Mouse (Mus musculus): ENCODE data around the gene Xrcc3. TPM values are rescaled to one million over a fixed set of nuclear protein-coding genes. Genes with fewer than 3 reads are reported as not detected.

Xrcc3 gene
- total RNA-seq, 2 experiments from 2014 or later: 4.6 TPM

DNA sequence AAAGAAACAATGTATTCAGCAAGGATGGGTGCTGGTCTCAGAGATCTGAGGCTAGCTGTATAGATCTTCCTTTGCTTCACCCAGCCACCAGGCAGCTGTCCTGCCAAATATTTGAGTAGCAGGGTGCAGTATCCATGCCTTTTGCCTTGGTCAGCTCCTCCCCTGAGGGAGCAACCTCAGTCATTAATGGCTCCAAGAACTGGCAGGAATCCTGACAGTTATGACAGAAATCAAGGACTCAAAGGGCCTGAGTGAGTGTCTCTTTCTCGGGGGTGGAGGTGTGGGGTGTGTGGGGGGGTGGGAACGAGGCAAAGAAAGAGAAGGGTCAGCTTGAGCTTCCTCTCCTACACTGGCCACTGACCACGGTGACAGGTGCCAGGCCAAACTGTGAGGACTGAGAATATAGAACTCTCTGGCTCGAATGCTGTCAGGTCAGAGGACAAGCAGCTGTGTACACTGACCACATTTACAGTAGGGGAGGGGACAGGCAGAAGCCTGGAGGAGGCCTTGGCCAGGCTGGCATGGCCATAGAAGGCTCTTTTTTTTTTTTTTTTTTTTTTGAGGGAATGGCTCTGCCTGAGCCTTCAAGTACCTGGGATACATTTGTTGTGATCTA is 57.5 kb downstream of the Xrcc3 start:
- intact Hi-C loops (cut with DNase I): no loop called here

GRCm38 (mm10) chr12:111755231-111755630 is 58.4 kb downstream of the Xrcc3 start:
- no peak for DNase-seq (ENCODE audit: low spot score in 2 of 2)
- intact Hi-C loops (cut with DNase I): no loop called here

More for the DNA sequence above, 57.5 kb downstream of the Xrcc3 start:
- no peak for DNase-seq (ENCODE audit: low spot score in 2 of 2)

DNA sequence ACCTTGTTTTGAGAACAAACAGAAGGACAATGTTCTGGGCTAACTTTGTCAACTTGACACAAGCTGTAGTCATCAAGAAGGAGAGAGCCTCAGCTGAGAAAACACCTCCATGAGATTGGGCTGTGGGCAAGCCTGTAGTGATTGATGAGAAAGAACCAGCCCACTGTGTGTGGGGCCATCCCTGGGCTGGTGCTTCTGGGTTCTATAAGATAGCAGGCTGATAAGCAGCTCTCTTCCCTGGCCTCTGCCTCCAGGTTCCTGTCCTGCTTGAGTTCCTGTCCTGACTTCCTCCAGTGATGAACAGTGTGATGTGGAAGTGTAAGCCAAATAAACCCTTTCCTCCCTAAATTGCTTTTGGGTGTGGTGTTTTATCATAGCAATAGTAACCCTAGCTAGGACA is 59.0 kb downstream of the Xrcc3 start:
- intact Hi-C loops (cut with DNase I): no loop called here
- no peak for DNase-seq (ENCODE audit: low spot score in 2 of 2)

GRCm38 (mm10) chr12:111753347-111753746 is 60.3 kb downstream of the Xrcc3 start:
- intact Hi-C loops (cut with DNase I): no loop called here

More at GRCm38 (mm10) chr12:111753347-111753746, 60.3 kb downstream of the Xrcc3 start:
- no peak for DNase-seq (ENCODE audit: low spot score in 2 of 2)

Other genes with a start within 250 kb of the Xrcc3 start
- 100 to 1,000 TPM in 1 of 2 experiments, 10 to 100 TPM in 1; 97.1 to 114 TPM for gene Mark3, start 239.3 kb downstream of the Xrcc3 start, total RNA-seq (2021)
- gene Ckb, start 141.5 kb downstream of the Xrcc3 start, total RNA-seq (2021): 1,000 to 10,000 TPM; 1,681 to 2,044 TPM
- gene Trmt61a, start 135.8 kb downstream of the Xrcc3 start, total RNA-seq (2021): 10 to 100 TPM; 16.9 to 22.0 TPM
- 10 to 100 TPM; 57.0 to 57.8 TPM for gene Bag5, start 100.6 kb downstream of the Xrcc3 start, total RNA-seq (2021)
- 10 to 100 TPM; 39.8 to 41.6 TPM for gene Apopt1, start 100.6 kb downstream of the Xrcc3 start, total RNA-seq (2021)
- gene Klc1, start 55.0 kb downstream of the Xrcc3 start, total RNA-seq (2021): 100 to 1,000 TPM; 783 to 837 TPM
- 10 to 100 TPM; 22.8 to 23.1 TPM for gene Zfyve21, start 297 bp upstream of the Xrcc3 start, total RNA-seq (2021)
- gene Ppp1r13b, start 94.2 kb upstream of the Xrcc3 start, total RNA-seq (2021): 10 to 100 TPM; 60.8 to 65.6 TPM
- gene Atp5mpl, start 153.1 kb upstream of the Xrcc3 start, total RNA-seq (2021): 100 to 1,000 TPM; 339 to 346 TPM
- gene Tdrd9, start 157.7 kb upstream of the Xrcc3 start, total RNA-seq (2021): under 1 TPM in 1 of 2 experiments, not detected in 1; 0.39 TPM
- gene Rd3l, start 167.4 kb upstream of the Xrcc3 start, total RNA-seq (2021): under 1 TPM in 1 of 2 experiments, not detected in 1; 0.32 TPM